Mouse (Mus musculus) CH12.LX (cell line): ENCODE measurements around the gene Jph3.

Experiments used
- CTCF ChIP-seq, 2 experiments: IDR thresholded peaks in 1 of 2; conservative IDR thresholded peaks in 1 of 2; 2 replicates each; pipeline ENCODE4 v1.5.1; 2011 to 2012; ENCODE audit warnings: low read depth in 2 of 2, low read length in 2 of 2, improper control_type of control experiment in 1 of 2, inconsistent platforms in 1 of 2, mild to moderate bottlenecking in 1 of 2, moderate library complexity in 1 of 2
- ELF1 ChIP-seq: IDR thresholded peaks from 2 replicates; pipeline ENCODE4 v1.6.1; 2014; ENCODE audit warnings: low read depth, mild to moderate bottlenecking, inconsistent platforms, low read length, improper control_type of control experiment
- GABPA ChIP-seq: IDR thresholded peaks from 2 replicates; pipeline ENCODE4 v1.6.1; 2012; ENCODE audit warnings: low read depth, low read length, improper control_type of control experiment, inconsistent platforms; ENCODE audit not compliant: insufficient replicate concordance
- HCFC1 ChIP-seq: IDR thresholded peaks from 2 replicates; pipeline ENCODE4 v1.6.1; 2012; ENCODE audit warnings: low read depth, mild to moderate bottlenecking, inconsistent platforms, low read length, improper control_type of control experiment
- JUN ChIP-seq: IDR thresholded peaks from 2 replicates; pipeline ENCODE4 v1.6.1; 2011; ENCODE audit warnings: low read depth, mild to moderate bottlenecking, low read length, improper control_type of control experiment, moderate library complexity; ENCODE audit not compliant: insufficient read depth
- MYC ChIP-seq: IDR thresholded peaks from 2 replicates; pipeline ENCODE4 v1.6.1; 2011; ENCODE audit warnings: low read depth, mild to moderate bottlenecking, improper control_type of control experiment, low read length
- PAX5 ChIP-seq: IDR thresholded peaks from 2 replicates; pipeline ENCODE4 v1.6.1; 2012; ENCODE audit warnings: low read length, inconsistent platforms, mixed read lengths
- POLR2A ChIP-seq: IDR thresholded peaks from 2 replicates; pipeline ENCODE4 v1.6.1; 2011; ENCODE audit warnings: low read depth, mild to moderate bottlenecking, improper control_type of control experiment, low read length
- SIN3A ChIP-seq: IDR thresholded peaks from 2 replicates; pipeline ENCODE4 v1.6.1; 2012; ENCODE audit warnings: low read length, improper control_type of control experiment, inconsistent platforms
- UBTF ChIP-seq: IDR thresholded peaks from 2 replicates; pipeline ENCODE4 v1.6.1; 2012; ENCODE audit warnings: low read depth, mild to moderate bottlenecking, inconsistent platforms, low read length, improper control_type of control experiment, moderate library complexity
- ZKSCAN1 ChIP-seq: IDR thresholded peaks from 2 replicates; pipeline ENCODE4 v1.6.1; 2012; ENCODE audit warnings: low read depth, inconsistent platforms, low read length, improper control_type of control experiment, borderline replicate concordance
- ZNF384 ChIP-seq: IDR thresholded peaks from 2 replicates; pipeline ENCODE4 v1.6.1; 2012; ENCODE audit warnings: low read depth, low read length, improper control_type of control experiment, inconsistent platforms

DNA sequence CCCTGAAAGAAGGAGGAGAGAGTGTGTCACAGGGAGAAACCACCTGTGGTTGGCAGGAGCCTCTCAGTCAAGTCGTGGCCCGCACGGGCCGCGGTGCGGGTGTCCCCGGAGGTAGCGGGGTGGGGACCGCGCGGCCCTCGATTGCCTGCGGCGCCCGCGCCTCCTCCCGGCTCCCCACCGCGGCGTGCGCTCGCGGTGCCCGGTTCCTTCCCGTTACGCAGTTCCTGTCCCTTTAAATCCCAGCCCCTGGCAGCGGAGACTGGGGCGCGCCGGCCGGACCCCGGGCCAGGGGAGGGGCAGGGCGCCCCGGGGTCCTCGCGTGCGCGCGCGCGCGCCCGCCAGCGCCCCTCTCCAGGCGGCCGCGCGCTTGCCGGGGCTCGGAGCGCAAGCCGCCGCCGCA is 331 bp downstream of the Jph3 start:
- no peak for TF ChIP-seq PAX5
- TF ChIP-seq SIN3A, result no peak
- no peak for TF ChIP-seq POLR2A
- no peak for TF ChIP-seq CTCF (conservative IDR thresholded peaks at IDR 0.05 in 1 of 2, IDR thresholded peaks at IDR 0.05 in 1 of 2; ENCODE audit: low read depth in 2 of 2, low read length in 2 of 2)
- no peak for TF ChIP-seq JUN
- TF ChIP-seq MYC, result no peak
- no peak for TF ChIP-seq HCFC1
- TF ChIP-seq ZNF384, result no peak
- no peak for TF ChIP-seq GABPA
- no peak for TF ChIP-seq ZKSCAN1
- TF ChIP-seq ELF1, result no peak
- TF ChIP-seq UBTF, result no peak
